ENCODE assay signal across 11 mouse cellular contexts in the genomic region with DNA sequence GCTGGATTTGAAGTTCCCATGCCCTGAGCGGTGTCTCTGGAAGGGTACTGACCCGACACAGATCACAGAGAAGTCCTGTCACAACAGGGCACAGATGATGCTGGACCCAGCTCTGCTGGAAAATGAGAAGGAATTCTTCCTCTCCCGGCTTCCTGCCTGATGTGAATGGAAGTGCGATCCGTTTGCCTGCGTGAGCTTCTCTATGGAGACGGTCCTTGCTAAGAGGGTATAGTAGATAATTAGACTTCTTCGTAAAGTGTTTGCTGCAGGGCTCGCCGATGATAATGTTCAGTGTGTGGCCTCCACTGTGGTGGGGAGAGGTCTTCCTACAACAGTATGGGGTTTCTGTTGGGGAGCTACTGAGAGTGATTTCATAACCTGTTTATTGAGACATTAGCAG.
DNase-seq lines count a peak whose midpoint lies in the region; ATAC-seq lines count a peak whose summit lies in the region.
"Had no signal": no experiment of that assay in that cellular context is flagged by ENCODE, and none has a peak within 500 bp of the region (broad histone marks: within the 10 kb centered on the region; RNA-seq: fewer than 3 reads in every experiment).

No protein-coding gene starts in this region.

- WGBS in embryonic facial prominence, embryonic 10.5 days, result 28% methylated on average over 10 of the region's 10 CpGs
- 15% methylated on average over 10 of the region's 10 CpGs for WGBS in heart, embryonic 15.5 days
- WGBS in midbrain, embryonic 16.5 days, result 39% methylated on average over 10 of the region's 10 CpGs

- peaks cover 44% of the 10 kb centered on the region for H3K4me1 ChIP-seq in embryonic facial prominence, embryonic 10.5 days
- H3K4me1 ChIP-seq in heart, embryonic 15.5 days (replicated peaks), result peaks cover 26% of the 10 kb centered on the region
- peaks cover 34% of the 10 kb centered on the region for H3K4me1 ChIP-seq in midbrain, embryonic 16.5 days (ENCODE audit: control insufficient read depth, insufficient read depth, low read length)

- no peaks in the 10 kb centered on the region for H3K36me3 ChIP-seq in embryonic facial prominence, embryonic 10.5 days (replicated peaks)
- H3K36me3 ChIP-seq in heart, embryonic 15.5 days, result no peaks in the 10 kb centered on the region
- no peaks in the 10 kb centered on the region for H3K36me3 ChIP-seq in midbrain, embryonic 16.5 days (ENCODE audit: control insufficient read depth, insufficient read depth, low read length)
- H3K36me3 ChIP-seq: neural tube, embryonic 12.5 days had no signal

- peak; percentile 4 to 47 for DNase-seq in heart, adult 18-20 months
- no peak for DNase-seq in heart, adult 8-10 months (ENCODE audit: low spot score)
- DNase-seq in embryonic facial prominence, embryonic 10.5 days (ENCODE audit: low spot score), result peak; percentile 39
- no peak for DNase-seq in adrenal gland, adult 8-10 months
- DNase-seq in cerebellum, postnatal 4 days (ENCODE audit: low spot score in 2 of 2), result no peak
- DNase-seq: thymus, adult 2 months had no signal

- peak overlapping the region; percentile 38; the same call in 1 of the 2 replicates for H3K4me3 ChIP-seq in embryonic facial prominence, embryonic 10.5 days
- peak overlapping the region; percentile 46 for H3K4me3 ChIP-seq in heart, embryonic 15.5 days
- H3K4me3 ChIP-seq in midbrain, embryonic 16.5 days (ENCODE audit: low read depth, low read length), result no peak overlapping the region
- H3K4me3 ChIP-seq: neural tube, embryonic 12.5 days had no signal

- 0 out of 2 replicates have a peak, but pooled peaks cover 3% of the 10 kb centered on the region for H3K9me3 ChIP-seq in embryonic facial prominence, embryonic 10.5 days
- no peaks in the 10 kb centered on the region for H3K9me3 ChIP-seq in heart, embryonic 15.5 days (replicated peaks)
- 0 out of 2 replicates have a peak, but pooled peaks cover 2% of the 10 kb centered on the region for H3K9me3 ChIP-seq in midbrain, embryonic 16.5 days (replicated peaks; ENCODE audit: control insufficient read depth, low read length, poor library complexity, severe bottlenecking)
- H3K9me3 ChIP-seq: neural tube, embryonic 12.5 days had no signal

- peak overlapping the region; percentile 14 for H3K9ac ChIP-seq in heart, embryonic 15.5 days
- H3K9ac ChIP-seq in midbrain, embryonic 16.5 days (ENCODE audit: low read depth, low read length), result no peak overlapping the region
- H3K9ac ChIP-seq: liver, embryonic 14.5 days; neural tube, embryonic 12.5 days had no signal

- no peaks in the 10 kb centered on the region for H3K27me3 ChIP-seq in embryonic facial prominence, embryonic 10.5 days (replicated peaks; ENCODE audit: low read depth, poor library complexity, severe bottlenecking)
- H3K27me3 ChIP-seq in heart, embryonic 15.5 days, result no peaks in the 10 kb centered on the region
- no peaks in the 10 kb centered on the region for H3K27me3 ChIP-seq in midbrain, embryonic 16.5 days (ENCODE audit: control insufficient read depth, insufficient read depth, low read depth, low read length)
- H3K27me3 ChIP-seq: neural tube, embryonic 12.5 days had no signal

- no peak for ATAC-seq in heart, embryonic 15.5 days (replicated peaks; ENCODE audit: insufficient number of reproducible peaks, insufficient read depth, low FRiP score, low read depth)
- 0 out of 2 replicates have a peak, but pooled peaks have one; percentile 38 for ATAC-seq in midbrain, embryonic 16.5 days
- no peak for ATAC-seq in erythroblast, adult 5-6 weeks (replicated peaks; ENCODE audit: low FRiP score, poor library complexity, severe bottlenecking)

- peak overlapping the region; percentile 61 for H3K27ac ChIP-seq in embryonic facial prominence, embryonic 10.5 days (replicated peaks)
- peak overlapping the region; percentile 87 for H3K27ac ChIP-seq in heart, embryonic 15.5 days
- peak overlapping the region; percentile 47; the same call in 1 of the 2 replicates for H3K27ac ChIP-seq in midbrain, embryonic 16.5 days (ENCODE audit: low read length)
- H3K27ac ChIP-seq: liver, embryonic 14.5 days; neural tube, embryonic 12.5 days had no signal

- H3K4me2 ChIP-seq in heart, embryonic 15.5 days, result peak overlapping the region; percentile 54
- peak overlapping the region; percentile 28 for H3K4me2 ChIP-seq in midbrain, embryonic 16.5 days (ENCODE audit: low read length)
- H3K4me2 ChIP-seq: neural tube, embryonic 12.5 days had no signal

Comparison
In these comparisons a context has a peak if more than half of its experiments do, and no peak if none do; other contexts are left out.
1. DNase-seq: peak in heart, adult 18-20 months (2 of 2) and embryonic facial prominence, embryonic 10.5 days (single experiment); none in heart, adult 8-10 months (single experiment), adrenal gland, adult 8-10 months (single experiment) and cerebellum, postnatal 4 days (0 of 2).
2. Peak in every context shown above with its lines, with median percentiles within 50 percentile points of each other: H3K27ac ChIP-seq.